ENCODE assay signal across 19 mouse cellular contexts in genomic region chrX:160748653-160749052, GRCm38 (mm10). TPM values are rescaled to one million over a fixed set of nuclear protein-coding genes. Genes with fewer than 3 reads are reported as not detected.
DNase-seq lines count a peak whose midpoint lies in the region; ATAC-seq lines count a peak whose summit lies in the region.
"Had no signal": no experiment of that assay in that cellular context is flagged by ENCODE, and none has a peak within 500 bp of the region (broad histone marks: within the 10 kb centered on the region; RNA-seq: fewer than 3 reads in every experiment).

No protein-coding gene starts in this region.

- H3K27ac ChIP-seq in intestine, embryonic 16.5 days (ENCODE audit: low read length): no peak overlapping the region
- H3K27ac ChIP-seq in hindbrain, embryonic 16.5 days (ENCODE audit: low read depth, low read length): no peak overlapping the region
- H3K27ac ChIP-seq: embryonic facial prominence, embryonic 10.5 days; embryonic facial prominence, embryonic 12.5 days; forebrain, embryonic 13.5 days; forebrain, embryonic 15.5 days had no signal

- ATAC-seq in intestine, embryonic 16.5 days: peak; percentile 70
- no peak for ATAC-seq in hindbrain, embryonic 16.5 days
- ATAC-seq: forebrain, embryonic 13.5 days; forebrain, embryonic 15.5 days; forebrain, postnatal 0 days had no signal

- intact Hi-C loops in heart, postnatal 14 days (cut with DNase I): no loop called here

- DNase-seq in NIH3T3 (ENCODE audit: low read depth) (peak; percentile 23), MN1 (ENCODE audit: low spot score) (no peak)
- DNase-seq in brain, adult 2 months (ENCODE audit: low read depth, low spot score): peak; percentile 18
- no peak for DNase-seq in heart, postnatal 14 days
- DNase-seq: adrenal gland, adult 2 months; adrenal gland, postnatal 10 days; adrenal gland, postnatal 25 days; cerebellum, adult 18-20 months; cerebellum, adult 8-10 months; forebrain, postnatal 0 days had no signal

- no peak overlapping the region for H3K4me3 ChIP-seq in intestine, embryonic 16.5 days (ENCODE audit: low read length)
- H3K4me3 ChIP-seq in hindbrain, embryonic 16.5 days (ENCODE audit: low read length): no peak overlapping the region
- H3K4me3 ChIP-seq: embryonic facial prominence, embryonic 10.5 days; embryonic facial prominence, embryonic 12.5 days; forebrain, embryonic 13.5 days; forebrain, embryonic 15.5 days had no signal

- 59% methylated on average over 1 of the region's 1 CpGs for WGBS in intestine, embryonic 16.5 days
- WGBS in hindbrain, embryonic 16.5 days: 93% methylated on average over 1 of the region's 1 CpGs

- H3K9me3 ChIP-seq in intestine, embryonic 16.5 days (ENCODE audit: control insufficient read depth, low read length): no peaks in the 10 kb centered on the region
- H3K9me3 ChIP-seq in hindbrain, embryonic 16.5 days (ENCODE audit: control insufficient read depth, low read length): no peaks in the 10 kb centered on the region
- H3K9me3 ChIP-seq: embryonic facial prominence, embryonic 10.5 days; embryonic facial prominence, embryonic 12.5 days; forebrain, embryonic 13.5 days; forebrain, embryonic 15.5 days had no signal

- H3K9ac ChIP-seq in intestine, embryonic 16.5 days (ENCODE audit: low read depth, low read length): no peak overlapping the region
- H3K9ac ChIP-seq in hindbrain, embryonic 16.5 days (ENCODE audit: low read depth, low read length): no peak overlapping the region
- H3K9ac ChIP-seq: embryonic facial prominence, embryonic 12.5 days; forebrain, embryonic 13.5 days; forebrain, embryonic 15.5 days; forebrain, postnatal 0 days had no signal

- H3K4me2 ChIP-seq in intestine, embryonic 16.5 days (ENCODE audit: low read depth, low read length): no peak overlapping the region
- no peak overlapping the region for H3K4me2 ChIP-seq in hindbrain, embryonic 16.5 days (ENCODE audit: low read length)
- H3K4me2 ChIP-seq: embryonic facial prominence, embryonic 12.5 days; forebrain, embryonic 13.5 days; forebrain, embryonic 15.5 days had no signal

- no peaks in the 10 kb centered on the region for H3K27me3 ChIP-seq in intestine, embryonic 16.5 days (replicated peaks; ENCODE audit: control insufficient read depth, insufficient read depth, low read length)
- no peaks in the 10 kb centered on the region for H3K27me3 ChIP-seq in hindbrain, embryonic 16.5 days (replicated peaks; ENCODE audit: control insufficient read depth, insufficient read depth, low read length)
- H3K27me3 ChIP-seq: embryonic facial prominence, embryonic 12.5 days; forebrain, embryonic 15.5 days had no signal

- H3K36me3 ChIP-seq in intestine, embryonic 16.5 days (ENCODE audit: control insufficient read depth, insufficient read depth, low read length): no peaks in the 10 kb centered on the region
- H3K36me3 ChIP-seq in hindbrain, embryonic 16.5 days (ENCODE audit: control insufficient read depth, insufficient read depth, low read length): no peaks in the 10 kb centered on the region
- H3K36me3 ChIP-seq: embryonic facial prominence, embryonic 10.5 days; embryonic facial prominence, embryonic 12.5 days; forebrain, embryonic 15.5 days had no signal

- no peaks in the 10 kb centered on the region for H3K4me1 ChIP-seq in intestine, embryonic 16.5 days (ENCODE audit: control insufficient read depth, insufficient read depth, low read length)
- H3K4me1 ChIP-seq in hindbrain, embryonic 16.5 days (ENCODE audit: control insufficient read depth, insufficient read depth, low read depth, low read length): no peaks in the 10 kb centered on the region
- H3K4me1 ChIP-seq: embryonic facial prominence, embryonic 10.5 days; embryonic facial prominence, embryonic 12.5 days; forebrain, embryonic 13.5 days; forebrain, embryonic 15.5 days had no signal

RNA-seq across cellular contexts. Expression of gene Ppef1, which starts 13.1 kb away (rescaled TPM):
- 0.33 TPM in 1 of 2 replicates, not detected in the other for polyA plus RNA-seq in intestine, embryonic 16.5 days (2015; fragmentation: Nextera tagmentation; extraction: Ambion mirVana)
- 5.2 and 6.5 TPM in 2 replicates for polyA plus RNA-seq in hindbrain, embryonic 16.5 days (2015; fragmentation: Nextera tagmentation; extraction: Ambion mirVana)
- not detected for total RNA-seq in heart, postnatal 14 days (2021)
- total RNA-seq: adrenal gland, adult 2 months; adrenal gland, postnatal 10 days; adrenal gland, postnatal 25 days had no signal
- polyA plus RNA-seq: adrenal gland, adult 2 months; embryonic facial prominence, embryonic 10.5 days had no signal

RNA-seq across cellular contexts. Expression of gene Rs1, which starts 19.2 kb away (rescaled TPM):
- not detected in 2 replicates for polyA plus RNA-seq in intestine, embryonic 16.5 days (2015; fragmentation: Nextera tagmentation; extraction: Ambion mirVana)
- 0.06 TPM in 1 of 2 replicates, not detected in the other for polyA plus RNA-seq in hindbrain, embryonic 16.5 days (2015; fragmentation: Nextera tagmentation; extraction: Ambion mirVana)
- under 1 TPM; 0.29 to 0.57 TPM for total RNA-seq in heart, postnatal 14 days (2021)
- total RNA-seq: forebrain, postnatal 0 days; MEL had no signal
- polyA plus RNA-seq: adrenal gland, adult 2 months; C2C12; embryonic facial prominence, embryonic 10.5 days; embryonic facial prominence, embryonic 12.5 days; embryonic facial prominence, embryonic 14.5 days had no signal

Comparison
In these comparisons a context has a peak if more than half of its experiments do, and no peak if none do; other contexts are left out.
1. DNase-seq: peak in NIH3T3 (single experiment) and brain, adult 2 months (single experiment); none in heart, postnatal 14 days (0 of 2) and MN1 (single experiment).